Mouse (Mus musculus): ENCODE results near the gene Pqlc3. TPM values are rescaled to one million over a fixed set of nuclear protein-coding genes. Genes with fewer than 3 reads are reported as not detected.

The Pqlc3 gene
- total and polyA plus RNA-seq, 3 experiments = 2.6 to 13.6 (median 2.8) TPM

DNA sequence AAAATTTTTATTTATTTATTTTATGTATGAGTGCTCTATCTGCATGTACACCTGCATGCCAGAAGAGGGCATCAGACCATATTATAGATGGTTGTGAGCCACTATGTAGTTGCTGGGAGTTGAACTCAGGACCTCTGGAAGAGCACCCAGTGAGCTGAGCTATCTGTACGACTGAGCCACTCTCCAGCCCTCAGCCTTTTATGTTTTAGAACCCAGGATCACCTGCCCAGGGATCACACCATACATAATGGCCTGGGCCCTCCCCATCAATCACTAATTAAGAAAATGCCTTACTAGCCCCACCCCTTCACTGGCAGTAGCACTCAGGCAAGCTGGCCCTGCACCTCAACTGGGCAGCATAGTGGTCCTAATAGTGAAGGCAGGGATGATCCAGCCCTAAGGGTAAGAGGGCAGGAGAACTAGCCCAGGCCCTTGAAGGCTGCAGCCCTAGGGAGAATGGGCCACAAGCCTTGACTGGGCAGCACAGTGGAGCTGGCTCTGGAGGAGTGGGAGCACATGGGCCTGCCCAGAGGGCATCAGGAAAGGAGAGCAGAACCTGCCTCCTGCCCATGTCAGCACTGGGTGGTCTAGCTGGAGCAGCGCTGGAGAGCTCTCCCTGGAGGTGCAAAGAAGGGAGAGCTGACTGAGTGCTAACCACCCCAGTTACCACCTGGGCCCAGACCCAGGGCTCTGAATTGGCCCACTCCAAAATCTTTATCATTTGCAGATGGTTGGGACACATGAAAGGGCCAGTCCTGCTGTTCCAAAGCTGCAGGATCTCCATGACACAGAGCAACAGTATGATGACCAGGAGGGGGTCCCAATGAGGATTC is 12.1 kb upstream of the Pqlc3 start:
- H3K9ac ChIP-seq (ENCODE audit: low read depth, low read length) = no peak overlapping the region
- no peak for DNase-seq
- intact Hi-C loops (cut with DNase I) = loop anchor here (5.0 kb wide), 2 partner anchors 185 to 295 kb away; no protein-coding TSS in a partner anchor
- H3K79me2 ChIP-seq (replicated peaks; ENCODE audit: control insufficient read depth, insufficient read depth, low read length) = no peaks in the 10 kb centered on the region
- no peak overlapping the region for H3K27ac ChIP-seq
- 82% methylated on average over 2 of the region's 2 CpGs for WGBS
- no peak for TF ChIP-seq POLR2A (IDR thresholded peaks at IDR 0.05; ENCODE audit: insufficient read depth, low read depth, low read length)
- no peak for TF ChIP-seq EP300 (IDR thresholded peaks at IDR 0.05; ENCODE audit: insufficient read depth, low read depth, low read length)
- TF ChIP-seq CTCF (IDR thresholded peaks at IDR 0.05) = no peak
- H3K27me3 ChIP-seq (ENCODE audit: control insufficient read depth, insufficient read depth, low read length) = peaks cover 1% of the 10 kb centered on the region; the same call in 1 of the 2 replicates
- H3K4me3 ChIP-seq = no peak overlapping the region
- H3K4me1 ChIP-seq (ENCODE audit: control insufficient read depth, insufficient read depth, low read length) = no peaks in the 10 kb centered on the region
- H3K36me3 ChIP-seq (ENCODE audit: control insufficient read depth, insufficient read depth, low read length) = no peaks in the 10 kb centered on the region

DNA sequence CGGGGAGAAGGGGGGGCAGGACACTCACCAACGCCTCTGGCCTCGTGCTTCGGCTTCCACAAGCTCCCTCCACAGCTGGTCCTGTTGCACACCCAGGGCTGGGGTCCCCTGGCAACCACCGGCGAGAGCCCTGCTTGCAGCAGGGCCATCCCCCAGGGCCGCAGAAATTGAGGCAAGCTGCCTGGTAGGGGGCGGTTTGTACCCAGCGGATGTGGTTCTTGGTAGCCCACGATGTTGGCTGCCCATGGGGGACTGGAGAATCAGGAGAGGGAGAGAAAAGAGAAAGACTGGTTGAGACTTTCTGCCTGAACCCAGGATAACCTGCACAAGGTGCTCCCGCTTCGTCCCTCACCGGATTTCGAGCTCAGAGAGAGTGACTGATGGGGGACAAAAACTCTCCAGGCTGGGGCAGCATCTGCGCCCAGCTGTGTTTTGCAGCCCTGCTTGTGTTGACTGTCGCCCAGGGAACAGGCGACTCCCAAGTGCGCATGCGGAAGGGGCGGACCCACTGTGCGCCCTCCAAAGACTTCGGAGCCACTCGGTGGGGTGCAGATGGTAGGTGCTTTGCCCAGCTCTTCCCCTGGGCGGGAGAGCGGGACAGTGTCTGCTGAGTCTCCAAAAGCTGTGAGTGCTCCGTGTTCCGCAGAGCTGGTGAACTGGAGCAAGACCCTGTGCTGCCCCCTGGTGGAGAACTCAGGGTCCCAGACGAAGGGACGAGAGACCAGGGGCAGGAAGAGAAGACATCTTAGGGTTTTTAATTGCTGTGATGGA is 11.1 kb upstream of the Pqlc3 start, which contains the start of gene 2410004P03Rik:
2410004P03Rik (minus strand) TSS at position 628 of the 771 bp plus-strand sequence.
- intact Hi-C loops (cut with DNase I) = loop anchor here (1.0 to 5.0 kb wide), 3 partner anchors 184 to 294 kb away; no protein-coding TSS in a partner anchor
- Histone ChIP-seq H3K36me3 (ENCODE audit: control insufficient read depth, insufficient read depth, low read length) (no peaks in the 10 kb centered on the region), H3K4me3 (peak within 1 kb of the TSS; percentile 42), H3K27ac (no peak within 1 kb of the TSS), H3K4me1 (ENCODE audit: control insufficient read depth, insufficient read depth, low read length) (no peaks in the 10 kb centered on the region), H3K79me2 (replicated peaks; ENCODE audit: control insufficient read depth, insufficient read depth, low read length) (no peaks in the 10 kb centered on the region), H3K27me3 (ENCODE audit: control insufficient read depth, insufficient read depth, low read length) (peaks cover 1% of the 10 kb centered on the region; the same call in 1 of the 2 replicates), H3K9ac (ENCODE audit: low read depth, low read length) (peak within 1 kb of the TSS; percentile 32; the same call in 1 of the 2 replicates)
- DNase-seq = peak; percentile 81 to 83
- 7% methylated on average over 29 of the region's 29 CpGs for WGBS
- peak; percentile 89 for TF ChIP-seq CTCF (IDR thresholded peaks at IDR 0.05)
- TF ChIP-seq POLR2A (IDR thresholded peaks at IDR 0.05; ENCODE audit: insufficient read depth, low read depth, low read length) = no peak

DNA sequence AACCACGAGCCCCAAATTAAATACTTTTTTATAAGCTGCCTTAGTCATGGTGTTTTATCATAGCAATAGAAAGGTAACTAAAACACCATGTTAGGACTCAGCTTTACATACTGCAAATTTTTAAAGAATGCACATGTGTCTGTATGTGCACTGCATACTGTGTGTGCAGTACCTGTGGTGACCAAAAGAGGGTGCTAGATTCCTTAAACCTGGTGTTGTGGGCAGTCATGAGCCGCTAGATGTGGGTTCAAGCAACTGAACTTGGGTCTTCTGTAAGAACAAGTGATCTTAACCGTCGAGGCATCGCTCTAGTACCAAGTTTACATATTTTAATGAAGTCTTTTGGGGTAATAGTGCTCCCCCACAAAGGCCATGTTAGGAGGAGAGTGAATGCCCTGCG is 9.3 kb upstream of the Pqlc3 start:
- Histone ChIP-seq H3K4me3 (no peak overlapping the region), H3K27me3 (ENCODE audit: control insufficient read depth, insufficient read depth, low read length) (peaks cover 1% of the 10 kb centered on the region; the same call in 1 of the 2 replicates), H3K79me2 (replicated peaks; ENCODE audit: control insufficient read depth, insufficient read depth, low read length) (no peaks in the 10 kb centered on the region), H3K27ac (no peak overlapping the region), H3K9ac (ENCODE audit: low read depth, low read length) (no peak overlapping the region), H3K4me1 (ENCODE audit: control insufficient read depth, insufficient read depth, low read length) (no peaks in the 10 kb centered on the region), H3K36me3 (ENCODE audit: control insufficient read depth, insufficient read depth, low read length) (no peaks in the 10 kb centered on the region)
- intact Hi-C loops (cut with DNase I) = no loop called here
- WGBS = 97% methylated on average over 6 of the region's 6 CpGs
- no peak for DNase-seq
- TF ChIP-seq POLR2A (IDR thresholded peaks at IDR 0.05; ENCODE audit: insufficient read depth, low read depth, low read length) = no peak
- TF ChIP-seq CTCF (IDR thresholded peaks at IDR 0.05) = peak; percentile 25

DNA sequence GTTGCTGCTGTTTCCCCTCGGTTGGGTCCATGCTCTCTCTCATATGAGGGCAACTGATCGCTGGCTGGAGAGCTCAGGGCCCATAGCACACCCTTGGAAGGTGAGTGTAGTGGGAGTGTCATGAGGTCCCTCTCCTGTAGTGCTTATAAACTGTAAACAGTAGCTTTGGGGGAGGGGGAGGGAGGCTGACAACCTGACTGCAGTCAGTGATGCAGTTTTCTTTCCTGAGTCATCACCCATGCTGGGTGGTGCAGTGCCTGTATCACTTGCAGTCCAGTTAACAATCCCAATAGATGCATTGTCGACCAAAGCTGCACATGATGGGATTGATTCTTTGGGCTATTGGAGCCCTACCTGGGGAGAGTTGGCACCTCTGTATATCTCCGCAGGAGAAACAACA is 1.0 kb upstream of the Pqlc3 start:
- Histone ChIP-seq H3K27me3 (ENCODE audit: control insufficient read depth, insufficient read depth, low read length) (no peaks in the 10 kb centered on the region), H3K4me3 (no peak overlapping the region), H3K36me3 (ENCODE audit: control insufficient read depth, insufficient read depth, low read length) (no peaks in the 10 kb centered on the region), H3K79me2 (replicated peaks; ENCODE audit: control insufficient read depth, insufficient read depth, low read length) (no peaks in the 10 kb centered on the region), H3K4me1 (ENCODE audit: control insufficient read depth, insufficient read depth, low read length) (peaks cover 1% of the 10 kb centered on the region), H3K9ac (ENCODE audit: low read depth, low read length) (no peak overlapping the region), H3K27ac (no peak overlapping the region)
- 46% methylated on average over 4 of the region's 4 CpGs for WGBS
- DNase-seq = peak in 1 of 2 experiments; percentile 10
- intact Hi-C loops (cut with DNase I) = no loop called here
- no peak for TF ChIP-seq POLR2A (IDR thresholded peaks at IDR 0.05; ENCODE audit: insufficient read depth, low read depth, low read length)
- TF ChIP-seq EP300 (IDR thresholded peaks at IDR 0.05; ENCODE audit: insufficient read depth, low read depth, low read length) = no peak
- TF ChIP-seq CTCF (IDR thresholded peaks at IDR 0.05) = no peak

DNA sequence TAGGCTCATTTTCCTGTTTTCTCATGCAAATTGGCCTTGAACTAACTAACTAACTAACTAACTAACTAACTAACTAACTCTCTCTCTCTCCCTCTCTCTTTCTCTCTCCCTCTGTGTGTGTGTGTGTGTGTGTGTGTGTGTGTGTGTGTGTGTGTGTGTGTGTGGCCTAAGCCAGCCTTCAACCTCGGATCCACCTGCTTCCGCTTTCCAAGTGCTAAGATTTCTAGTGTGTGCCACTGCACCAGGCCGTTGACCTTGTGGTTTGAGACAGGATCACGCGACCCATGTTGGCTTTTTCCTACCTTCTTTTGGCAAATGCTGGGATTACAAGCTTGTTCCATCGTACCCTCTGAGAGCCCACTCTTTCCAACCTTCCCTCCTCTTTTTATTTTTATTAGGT is 420 bp upstream of the Pqlc3 start:
- Histone ChIP-seq H3K27ac (no peak overlapping the region), H3K27me3 (ENCODE audit: control insufficient read depth, insufficient read depth, low read length) (no peaks in the 10 kb centered on the region), H3K36me3 (ENCODE audit: control insufficient read depth, insufficient read depth, low read length) (no peaks in the 10 kb centered on the region), H3K79me2 (replicated peaks; ENCODE audit: control insufficient read depth, insufficient read depth, low read length) (no peaks in the 10 kb centered on the region), H3K4me1 (ENCODE audit: control insufficient read depth, insufficient read depth, low read length) (peaks cover 1% of the 10 kb centered on the region), H3K4me3 (no peak overlapping the region), H3K9ac (ENCODE audit: low read depth, low read length) (no peak overlapping the region; the same call in 1 of the 2 replicates)
- intact Hi-C loops (cut with DNase I) = no loop called here
- DNase-seq = peak; percentile 21 to 29
- 46% methylated on average over 6 of the region's 6 CpGs for WGBS
- TF ChIP-seq EP300 (IDR thresholded peaks at IDR 0.05; ENCODE audit: insufficient read depth, low read depth, low read length) = no peak

Data from heart, adult 2 months (tissue).